Mouse (Mus musculus) embryonic stem cell, embryonic (primary cell): ENCODE results near the gene Pla2g4a.
"Not testable (repeated sequence)": the region's sequence is repeated elsewhere in the genome, so short reads cannot be mapped to it uniquely, and the experiment has no call there.

Experiments used
- CTCF ChIA-PET, 4 experiments: fragments of 300-600 bp in 2 of 4; fragments of 350-600 bp in 2 of 4; sonication (Branson Sonifier 250); formaldehyde crosslinking; loops; one replicate each; lab custom pipeline; 2022; ENCODE audit warnings: inconsistent platforms in 2 of 4; lab: Charles Lee
- POLR2A ChIA-PET, 4 experiments: fragments of 300-600 bp in 2 of 4; fragments of 350-600 bp in 2 of 4; sonication (Branson Sonifier 250); formaldehyde crosslinking; loops; one replicate each; lab custom pipeline; 2022; ENCODE audit warnings: antibody characterized with exemption in 4 of 4, inconsistent platforms in 1 of 4; lab: Charles Lee

The Pla2g4a gene

DNA sequence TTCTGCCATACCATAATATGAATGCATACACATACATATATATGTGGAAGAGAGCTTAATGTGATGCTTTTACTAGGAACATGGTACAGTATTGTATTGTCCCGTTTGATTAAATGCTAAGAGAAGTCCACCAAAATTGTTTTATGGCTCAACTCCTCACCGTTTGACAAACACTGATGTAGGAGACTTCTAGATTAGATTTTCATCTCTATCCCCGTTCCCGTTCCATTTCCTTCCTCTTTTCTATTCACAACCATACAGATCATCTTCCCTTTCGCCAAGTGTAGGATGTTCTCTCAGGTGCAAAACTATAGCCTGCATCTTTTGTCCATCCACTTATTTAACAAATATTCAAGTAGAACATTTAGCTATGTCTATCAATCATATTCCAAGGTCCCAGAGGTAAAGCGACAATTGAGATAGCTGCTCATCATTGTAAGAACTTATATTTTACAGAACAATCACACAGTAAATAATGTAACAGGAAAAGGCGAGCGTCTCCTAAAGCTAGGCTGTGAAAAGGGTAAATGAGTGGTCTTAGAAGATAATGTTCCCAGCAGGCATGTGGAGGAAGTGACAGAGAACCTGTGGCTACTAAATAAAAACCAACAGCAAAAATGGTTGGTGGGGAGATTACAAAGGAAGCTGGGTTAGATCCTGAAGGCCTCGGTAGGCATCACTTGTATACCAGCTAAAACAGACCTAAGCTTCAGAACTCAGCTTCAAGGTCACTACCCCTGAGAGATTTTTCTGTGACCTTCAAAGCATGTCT, 21.6 kb downstream of the Pla2g4a start:
- CTCF ChIA-PET: no interaction called here
- POLR2A ChIA-PET: interaction anchor here in 1 of 4 experiments (0.5 kb wide), 1 partner anchor 98 kb away, joined by 3 read pairs; no protein-coding TSS in a partner anchor

DNA sequence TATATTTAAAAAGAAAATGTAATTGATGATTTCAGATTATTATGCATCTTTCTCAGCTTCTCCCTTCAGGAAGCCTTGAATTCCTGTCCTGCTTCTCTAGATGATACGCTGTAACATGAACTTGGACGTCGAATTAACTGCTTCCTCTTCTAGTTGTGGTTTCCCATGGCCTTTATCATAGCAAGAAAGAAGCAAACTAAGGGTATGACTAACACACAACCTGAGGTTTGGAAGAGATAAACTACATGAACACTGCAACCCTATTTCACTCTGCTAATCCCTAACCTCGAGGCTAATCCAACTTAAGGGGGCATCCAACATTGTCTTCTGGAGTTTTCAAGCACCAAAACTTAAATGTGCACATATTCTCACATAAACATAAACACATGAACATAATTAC, 23.3 kb downstream of the Pla2g4a start:
- ChIA-PET POLR2A (no interaction called here), CTCF (no interaction called here)

DNA sequence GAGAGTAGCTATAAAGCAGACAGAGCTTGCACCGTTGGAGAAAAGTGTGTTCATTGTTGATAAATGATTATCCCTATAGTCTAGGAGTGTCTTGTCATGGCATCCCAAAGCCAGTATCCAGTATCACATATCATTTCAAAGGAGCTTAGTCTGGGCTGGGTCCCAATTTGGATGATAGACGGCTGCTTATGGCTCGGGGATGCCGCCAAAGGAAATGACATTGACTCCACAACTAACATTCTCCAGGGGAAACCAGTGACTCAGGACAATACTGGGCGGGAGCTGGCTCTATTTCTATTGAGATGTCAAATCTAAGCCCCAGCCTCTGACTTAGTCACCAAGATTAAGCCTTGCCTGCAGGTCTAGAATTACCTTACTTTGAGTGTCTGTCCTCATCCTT, 31.9 kb downstream of the Pla2g4a start:
- POLR2A ChIA-PET: no interaction called here
- CTCF ChIA-PET: no interaction called here

DNA sequence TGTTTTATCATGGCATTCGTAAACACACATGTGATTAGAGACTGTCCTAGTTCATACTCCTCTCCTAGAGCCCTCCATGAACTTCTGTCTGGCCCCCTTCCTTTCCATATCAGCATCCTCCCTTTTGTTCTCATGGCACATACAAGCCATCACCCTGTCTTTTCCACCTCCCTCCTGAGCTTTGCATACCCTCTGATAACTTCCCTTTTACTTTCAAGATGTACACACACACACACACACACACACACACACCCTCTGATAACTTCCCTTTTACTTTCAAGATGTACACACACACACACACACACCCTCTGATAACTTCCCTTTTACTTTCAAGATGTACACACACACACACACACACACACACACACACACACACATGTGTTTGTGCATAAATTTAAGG, 37.4 kb downstream of the Pla2g4a start:
- POLR2A ChIA-PET, CTCF ChIA-PET: not testable (repeated sequence)

DNA sequence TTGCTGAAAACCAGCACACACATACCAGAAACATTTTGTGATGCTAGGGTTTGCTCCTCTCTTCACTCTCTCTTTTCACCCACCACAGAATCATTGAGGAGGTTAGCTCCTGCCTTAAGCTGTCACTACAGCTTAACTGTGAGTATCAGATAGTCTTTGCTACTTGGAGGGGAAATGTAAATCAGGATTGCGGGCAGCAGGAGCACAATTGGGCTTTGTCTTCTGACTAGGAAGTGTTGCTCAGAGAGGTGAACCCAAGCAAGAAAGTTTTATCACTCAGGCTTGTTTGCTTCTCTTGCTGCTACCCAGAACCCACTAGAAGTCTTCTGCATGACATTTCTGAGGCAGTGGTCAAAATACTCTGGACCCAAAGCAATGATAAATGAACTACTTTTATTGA, 38.9 kb downstream of the Pla2g4a start:
- CTCF ChIA-PET: no interaction called here
- POLR2A ChIA-PET: no interaction called here

DNA sequence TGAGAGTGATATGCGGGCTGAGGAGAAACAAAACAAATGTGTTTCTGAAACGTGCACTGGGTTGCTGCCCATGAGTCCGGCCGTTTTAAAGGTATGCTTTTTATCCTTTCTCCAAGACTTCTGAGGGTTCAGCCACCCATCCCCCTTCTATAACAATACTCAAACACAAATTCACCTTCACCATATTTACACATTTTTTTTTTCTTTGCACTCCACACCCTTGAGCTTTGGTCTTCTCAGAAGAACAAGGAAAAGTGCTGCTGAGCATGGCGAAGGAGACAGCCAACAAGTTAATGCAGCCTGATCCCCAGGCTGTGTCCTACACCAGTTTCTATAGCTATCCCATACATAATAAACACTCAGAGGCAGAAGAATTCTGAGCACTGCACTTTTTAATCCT, 39.8 kb downstream of the Pla2g4a start:
- CTCF ChIA-PET: no interaction called here
- POLR2A ChIA-PET: no interaction called here

DNA sequence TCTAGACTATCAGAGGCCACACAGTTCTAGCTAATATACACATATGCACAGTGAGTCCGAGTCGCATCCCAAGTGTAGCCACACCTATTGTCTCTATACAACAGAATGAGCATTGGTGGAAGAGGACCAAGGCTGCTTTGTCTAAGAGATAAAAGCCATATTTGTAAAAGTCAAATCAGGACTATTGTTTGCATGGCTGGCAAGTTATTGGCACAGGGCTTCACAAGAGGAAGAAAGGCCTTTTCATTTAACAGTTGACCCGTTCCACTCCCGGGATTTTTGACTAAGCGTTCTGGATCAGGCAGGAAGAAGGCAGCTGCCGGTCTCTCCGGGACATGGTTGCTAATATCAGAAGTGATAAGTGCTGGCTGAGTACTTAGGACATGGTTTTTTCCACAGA, 41.8 kb downstream of the Pla2g4a start:
- ChIA-PET POLR2A (no interaction called here), CTCF (no interaction called here)

DNA sequence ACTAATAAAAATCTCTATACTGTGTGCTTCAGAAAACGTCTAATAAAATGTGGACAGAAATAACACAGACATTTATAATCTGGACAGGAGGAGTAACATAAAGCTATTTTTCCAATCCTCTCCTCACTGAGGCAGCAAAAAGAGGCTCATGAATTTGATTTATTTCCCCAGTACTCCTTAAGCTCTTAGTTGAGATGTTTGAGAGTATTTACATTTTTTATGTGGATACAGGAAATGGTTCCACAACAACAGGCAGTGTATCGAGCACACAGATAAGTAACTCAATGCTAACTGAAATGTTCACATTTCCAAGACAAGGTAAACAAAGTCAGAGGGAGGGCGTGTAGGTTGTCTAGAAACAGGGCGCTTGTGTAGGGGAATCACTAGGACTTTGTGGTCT, 48.1 kb downstream of the Pla2g4a start:
- CTCF ChIA-PET: no interaction called here
- POLR2A ChIA-PET: no interaction called here

DNA sequence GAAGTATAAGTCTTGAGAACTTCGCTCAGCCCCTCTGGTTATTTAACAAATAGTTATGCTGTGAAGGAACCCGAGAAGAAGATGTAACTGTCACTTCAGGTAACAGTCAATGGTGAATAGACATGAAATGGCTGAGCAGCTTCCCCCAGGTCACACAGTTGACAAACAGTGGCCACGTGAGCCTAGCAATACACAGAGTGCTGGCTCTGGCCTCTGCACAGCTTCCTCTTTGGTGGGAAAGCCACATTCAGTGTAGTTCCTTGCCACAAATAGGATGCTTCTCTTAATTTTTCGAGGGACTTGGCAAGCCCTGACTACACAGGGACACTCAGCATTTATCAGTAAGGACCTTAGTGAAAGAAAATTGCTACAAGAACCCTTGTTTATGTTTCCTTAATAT, 50.0 kb downstream of the Pla2g4a start:
- CTCF ChIA-PET: no interaction called here

DNA sequence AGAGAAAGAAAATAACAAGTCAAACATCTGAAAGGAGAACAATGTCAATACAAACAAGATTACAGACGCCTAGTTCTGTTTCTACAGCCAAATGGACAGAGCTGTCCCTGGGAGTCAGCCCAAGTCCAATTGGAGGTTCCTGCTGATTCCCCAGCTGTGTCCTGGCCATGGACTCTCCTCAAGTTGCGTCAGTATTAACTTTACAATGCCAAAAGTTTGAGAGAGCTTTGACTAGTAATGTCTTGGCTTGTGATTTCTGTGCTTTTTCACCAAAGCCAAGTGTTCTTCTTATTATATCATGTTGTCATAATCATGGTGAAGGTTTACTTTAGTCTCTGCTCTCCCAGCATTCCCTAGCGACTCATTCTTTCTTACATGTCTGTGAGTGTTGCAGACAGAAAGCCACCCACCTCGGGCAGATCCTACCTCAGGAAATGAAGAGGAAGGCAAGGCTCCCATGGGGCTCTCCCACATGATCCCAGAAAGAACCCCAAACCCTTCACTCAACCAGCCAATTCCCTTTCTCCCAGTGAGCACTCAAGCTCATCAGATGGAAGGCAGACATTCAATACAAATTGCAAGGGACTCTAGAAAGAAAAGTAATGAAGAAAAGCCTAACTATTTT, 63.0 kb downstream of the Pla2g4a start:
- CTCF ChIA-PET: no interaction called here

More for the DNA sequence above, 50.0 kb downstream of the Pla2g4a start:
- POLR2A ChIA-PET: no interaction called here

DNA sequence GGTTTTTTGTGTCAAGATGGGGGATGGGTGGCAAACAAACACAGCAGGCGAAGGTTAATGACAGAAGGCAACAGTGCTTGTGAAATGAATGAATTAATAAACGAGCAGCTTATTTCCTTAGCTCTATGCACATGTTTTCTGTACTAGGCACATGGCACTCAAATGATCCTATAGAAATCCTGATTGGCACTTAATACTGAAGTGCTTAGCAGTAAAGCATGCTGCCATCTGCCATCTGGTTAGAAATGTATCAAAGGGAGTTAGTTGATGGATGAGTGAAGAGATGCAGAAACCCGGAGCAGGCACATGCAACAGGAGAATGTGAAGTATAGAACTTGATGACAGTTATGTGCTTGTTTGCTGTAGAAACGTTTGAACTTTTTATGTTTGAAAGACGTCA, 64.5 kb downstream of the Pla2g4a start:
- ChIA-PET POLR2A (no interaction called here), CTCF (no interaction called here)

More for the DNA sequence above, 63.0 kb downstream of the Pla2g4a start:
- POLR2A ChIA-PET: no interaction called here

DNA sequence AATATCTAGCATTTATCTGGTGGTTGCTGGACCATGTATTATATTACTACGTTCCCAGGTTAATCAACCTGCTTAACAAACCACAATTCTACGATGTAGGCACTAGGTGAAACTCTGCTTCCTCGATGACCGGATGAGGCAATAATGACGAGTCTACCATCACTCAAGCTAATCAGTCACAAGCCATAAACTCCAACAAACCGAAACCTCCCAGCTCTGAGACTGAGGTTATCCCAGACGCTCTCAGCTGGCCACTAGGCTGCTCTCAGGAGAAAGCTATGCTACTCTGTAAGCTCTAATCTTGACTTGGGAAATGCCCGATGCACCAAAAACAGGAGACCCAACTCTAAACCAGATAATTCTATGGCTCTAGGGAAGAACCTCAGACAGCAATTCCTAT, 66.2 kb downstream of the Pla2g4a start:
- ChIA-PET CTCF (no interaction called here), POLR2A (no interaction called here)

DNA sequence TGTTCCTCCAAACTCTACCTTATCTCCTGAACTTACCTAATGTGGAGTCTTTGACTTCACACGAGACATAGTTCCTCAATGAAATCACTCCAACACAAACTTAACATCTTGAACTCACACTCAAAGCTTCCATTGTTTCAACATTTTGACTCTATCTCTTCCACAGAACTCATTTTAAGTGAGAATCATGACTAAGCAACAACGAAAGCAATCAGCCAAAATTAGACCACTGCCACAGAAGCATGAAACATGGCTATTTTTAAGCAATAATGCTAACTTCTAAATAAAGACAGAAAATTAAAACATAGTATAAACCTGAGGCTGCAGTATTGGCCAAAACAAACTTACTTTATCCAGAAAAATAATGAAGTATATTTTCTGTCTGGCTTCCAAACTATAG, 67.2 kb downstream of the Pla2g4a start:
- ChIA-PET CTCF (no interaction called here), POLR2A (no interaction called here)

DNA sequence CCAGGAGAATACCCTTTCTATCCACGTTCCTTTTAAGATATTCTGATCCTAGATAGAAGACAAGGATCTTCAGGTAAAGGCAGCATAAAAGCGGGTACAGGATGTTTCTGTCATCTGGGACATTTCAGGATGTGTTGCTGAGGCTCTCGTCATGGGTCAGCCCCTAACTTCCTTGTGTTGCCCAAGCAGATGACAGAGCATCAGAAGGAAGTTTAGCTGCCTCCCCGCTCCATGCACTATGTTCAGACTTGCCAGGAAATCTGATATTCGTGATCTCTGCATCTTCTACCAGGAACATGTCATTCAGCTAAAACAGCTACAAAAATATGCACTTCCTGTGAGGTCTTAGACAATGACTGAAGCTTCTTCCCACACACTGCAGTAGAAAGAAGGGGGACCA, 70.0 kb downstream of the Pla2g4a start:
- ChIA-PET POLR2A (no interaction called here), CTCF (no interaction called here)

DNA sequence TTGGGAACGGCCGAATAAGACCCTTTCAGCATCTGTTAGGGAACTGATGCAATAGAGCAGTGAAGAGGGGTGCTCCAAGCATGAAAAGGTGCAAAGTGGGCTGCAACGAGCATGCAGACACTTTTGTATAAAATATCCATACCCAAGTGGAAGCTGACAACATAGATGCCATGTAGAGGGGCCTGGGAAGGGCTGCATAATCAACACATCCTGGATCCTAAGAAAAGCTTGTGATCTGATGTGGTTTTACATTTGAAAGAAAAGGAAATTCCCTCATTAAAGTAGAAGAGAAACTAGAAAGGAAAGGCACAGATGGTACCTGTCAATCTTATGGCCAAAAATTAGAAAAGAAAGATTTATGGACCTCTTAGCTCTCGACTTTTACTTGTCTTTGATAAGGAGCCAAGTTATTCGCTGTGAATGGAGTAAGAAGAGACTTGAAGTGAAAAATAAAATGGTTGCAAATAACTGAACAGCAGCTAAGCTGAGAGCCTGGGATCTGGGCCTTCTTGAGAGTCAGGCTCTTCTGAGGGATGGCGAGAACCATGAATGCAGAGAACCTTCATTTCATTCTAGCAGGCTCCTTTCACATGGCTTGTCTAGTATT, 78.6 kb downstream of the Pla2g4a start:
- ChIA-PET POLR2A (no interaction called here), CTCF (no interaction called here)

DNA sequence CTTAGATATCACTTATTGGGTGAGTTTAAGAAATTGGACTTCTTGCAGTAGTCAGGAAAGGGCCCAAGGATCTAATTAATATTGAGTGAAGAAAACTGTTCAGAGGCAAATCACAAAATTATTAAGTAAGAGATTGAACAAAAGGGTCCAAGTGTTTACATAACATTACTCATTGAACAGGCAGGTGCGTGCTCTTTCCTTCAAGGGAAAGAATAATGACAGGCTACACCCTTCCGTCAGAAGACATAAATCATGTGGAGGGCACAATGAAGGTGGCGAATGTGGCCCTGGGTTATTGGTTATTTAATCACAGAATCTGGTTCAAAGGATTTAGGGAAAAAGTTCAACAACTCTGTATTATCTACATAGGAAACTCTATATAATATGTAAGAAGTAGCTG, 82.9 kb downstream of the Pla2g4a start:
- CTCF ChIA-PET: no interaction called here
- POLR2A ChIA-PET: no interaction called here

DNA sequence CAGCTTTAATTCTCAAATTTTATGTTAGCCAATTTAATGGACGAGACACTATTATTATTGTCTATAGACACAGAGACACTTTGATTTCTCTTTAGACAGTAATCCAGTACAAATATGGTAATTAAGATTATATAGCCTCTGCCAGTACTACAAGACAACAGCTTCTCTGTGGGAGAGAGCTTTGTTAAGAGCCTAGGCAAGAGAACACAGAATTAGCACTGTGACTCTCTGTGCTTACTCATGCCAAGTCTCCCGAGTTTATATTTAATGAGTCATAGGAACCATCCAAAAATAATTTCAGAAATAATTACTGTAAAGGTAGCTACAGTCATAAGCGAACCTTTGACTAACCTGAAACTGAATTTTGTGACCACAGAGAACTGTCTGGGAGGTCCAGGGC, 84.6 kb downstream of the Pla2g4a start:
- POLR2A ChIA-PET: no interaction called here
- CTCF ChIA-PET: no interaction called here

DNA sequence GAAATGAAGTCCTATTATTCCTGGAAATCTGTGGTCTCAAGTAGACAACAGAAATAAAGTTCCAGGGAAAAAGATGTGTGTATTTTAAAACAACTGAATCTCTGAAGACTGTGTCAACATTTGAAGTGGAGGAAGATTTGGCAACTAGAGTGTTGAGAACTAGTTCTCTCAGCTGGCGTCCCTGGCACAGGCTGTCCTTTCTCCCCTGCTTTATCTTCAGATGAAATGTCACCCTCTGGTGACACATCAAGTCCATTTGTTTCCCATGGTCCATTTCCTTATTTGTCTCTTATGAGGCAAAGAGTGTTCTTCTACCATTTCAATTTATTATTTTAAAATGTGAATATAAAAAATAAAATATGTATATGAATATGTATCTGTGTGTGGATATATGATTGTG, 89.5 kb downstream of the Pla2g4a start:
- ChIA-PET CTCF (no interaction called here), POLR2A (no interaction called here)

DNA sequence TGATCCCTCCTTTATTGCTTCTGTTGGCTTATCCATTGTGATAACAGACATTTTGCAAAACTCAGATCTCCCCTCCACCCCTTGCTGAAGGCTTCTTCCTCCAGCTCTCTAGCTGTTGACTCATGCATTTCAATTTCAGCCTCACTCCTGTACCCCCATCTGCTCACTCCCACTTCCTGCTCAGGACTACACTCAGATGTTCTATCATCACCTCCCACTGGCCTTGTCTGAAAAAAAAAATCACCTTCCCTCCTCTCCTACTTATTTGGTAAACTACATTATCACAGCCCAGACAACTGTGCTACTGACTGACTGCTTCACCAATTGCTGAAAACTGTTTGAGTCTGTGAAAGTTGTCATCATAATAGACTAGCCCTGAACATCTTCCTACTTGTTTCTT, 93.8 kb downstream of the Pla2g4a start:
- CTCF ChIA-PET: no interaction called here
- POLR2A ChIA-PET: no interaction called here

DNA sequence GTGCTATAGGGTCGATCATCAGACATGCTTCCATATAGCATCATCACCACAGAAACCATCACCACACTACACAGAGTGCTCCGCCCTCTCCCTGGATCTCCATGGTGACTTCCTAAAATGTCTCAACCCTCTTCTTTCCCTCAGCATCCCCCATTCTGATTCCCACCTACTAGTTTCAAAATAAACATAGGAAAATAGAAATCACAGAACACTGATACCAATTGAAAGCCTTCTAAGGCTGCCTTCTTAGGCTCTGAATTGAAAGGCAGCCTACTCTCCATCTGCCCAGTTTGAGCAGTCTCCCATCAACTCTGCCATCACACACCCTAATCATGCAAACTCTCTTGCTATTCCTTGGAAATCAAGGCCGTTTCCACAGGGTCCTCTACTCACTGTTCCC, 94.9 kb downstream of the Pla2g4a start:
- ChIA-PET POLR2A (no interaction called here), CTCF (no interaction called here)

DNA sequence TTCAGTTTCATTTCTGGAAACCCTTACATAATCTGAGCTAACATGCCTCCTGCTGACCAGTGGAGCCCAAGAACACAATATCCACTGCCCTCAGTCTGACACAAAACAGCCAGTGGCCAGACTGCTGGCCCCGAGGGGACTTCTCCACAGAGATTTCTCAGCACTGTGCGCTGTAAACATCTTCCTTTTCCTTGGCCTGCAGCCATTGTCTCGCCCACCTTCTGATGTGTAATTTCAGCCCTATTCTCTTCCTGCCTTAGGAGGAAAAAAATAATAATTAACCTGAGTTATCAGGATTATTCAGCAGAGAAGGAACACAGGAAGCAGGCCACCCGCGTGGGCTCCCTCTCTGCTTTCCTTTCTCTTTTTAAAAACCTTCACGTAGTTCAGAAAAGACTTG, 98.3 kb downstream of the Pla2g4a start:
- CTCF ChIA-PET: interaction anchor here in 1 of 4 experiments (1.0 kb wide), 1 partner anchor 237 kb away, joined by 3 read pairs; the partner anchor contains the start of gene Ptgs2

More for the DNA sequence above, 98.3 kb downstream of the Pla2g4a start:
- POLR2A ChIA-PET: no interaction called here
